Mouse (Mus musculus) midbrain, embryonic 11.5 days (tissue): ENCODE measurements around the gene Ece2. TPM values are rescaled to one million over a fixed set of nuclear protein-coding genes. Genes with fewer than 3 reads are reported as not detected.

Source experiments
- ATAC-seq: fragments of 200-750 bp; cut with Nextera tagmentation; 2 replicates; pipeline ENCODE4 v1.8.0; 2017; ENCODE audit warnings: moderate TSS enrichment, moderate library complexity; ENCODE audit not compliant: low FRiP score
- DNase-seq: peaks from one replicate; pipeline ENCODE4 v3.0.0; 2015; ENCODE audit warnings: low spot score; ENCODE audit errors: missing footprints
- H3K27ac ChIP-seq: fragments of 300-500 bp; sonication (generic); 2 replicates; pipeline ENCODE4 v1.5.1; 2014; ENCODE audit warnings: low read depth, low read length
- H3K27me3 ChIP-seq: fragments of 300-500 bp; sonication (generic); 2 replicates; pipeline ENCODE4 v1.6.1; 2014; ENCODE audit warnings: mild to moderate bottlenecking, low read length, moderate library complexity, mixed read lengths; ENCODE audit not compliant: control insufficient read depth, insufficient read depth
- H3K36me3 ChIP-seq: fragments of 300-500 bp; sonication (generic); 2 replicates; pipeline ENCODE4 v1.6.1; 2014; ENCODE audit warnings: mild to moderate bottlenecking, low read length, moderate library complexity, mixed read lengths; ENCODE audit not compliant: control insufficient read depth, insufficient read depth
- H3K4me1 ChIP-seq: fragments of 300-500 bp; sonication (generic); 2 replicates; pipeline ENCODE4 v1.6.1; 2014; ENCODE audit warnings: low read length; ENCODE audit not compliant: control insufficient read depth, insufficient read depth
- H3K4me2 ChIP-seq: fragments of 300-500 bp; sonication (generic); 2 replicates; pipeline ENCODE4 v1.6.1; 2014; ENCODE audit warnings: mild to moderate bottlenecking, moderate library complexity
- H3K4me3 ChIP-seq: fragments of 300-500 bp; sonication (generic); 2 replicates; pipeline ENCODE4 v1.5.1; 2014; ENCODE audit warnings: low read depth, low read length
- H3K9ac ChIP-seq: fragments of 300-500 bp; sonication (generic); 2 replicates; pipeline ENCODE4 v1.6.1; 2014; ENCODE audit warnings: low read length
- H3K9me3 ChIP-seq: fragments of 300-500 bp; sonication (generic); 2 replicates; pipeline ENCODE4 v1.6.1; 2016; ENCODE audit warnings: low read length; ENCODE audit not compliant: control insufficient read depth
- WGBS: fragments of 180-500 bp; shearing (Covaris S2); extraction: QIAGEN DNeasy Blood & Tissue Kit; methylation state at CpG from one replicate; pipeline ENCODE4 v1.1.7; 2014; 5-methylcytosine and 5-hydroxymethylcytosine counted together
- polyA plus RNA-seq: library from polyadenylated mRNA; unstranded; fragments of >200 nt; fragmentation: Nextera tagmentation; extraction: Ambion mirVana; gene quantifications from 2 replicates; pipeline ENCODE4 v1.2.1, GENCODE M21; 2014

Ece2 gene
- polyA plus RNA-seq, 1 experiment from 2014 or later, result 4.0 TPM

- WGBS, result 81% methylated on average over 5 of the region's 5 CpGs
- H3K36me3 ChIP-seq, result peaks cover under 1% of the 10 kb centered on the region; the same call in 1 of the 2 replicates
Measured at GRCm38 (mm10) chr16:20600511-20600910, 29.1 kb upstream of the Ece2 start.

DNA sequence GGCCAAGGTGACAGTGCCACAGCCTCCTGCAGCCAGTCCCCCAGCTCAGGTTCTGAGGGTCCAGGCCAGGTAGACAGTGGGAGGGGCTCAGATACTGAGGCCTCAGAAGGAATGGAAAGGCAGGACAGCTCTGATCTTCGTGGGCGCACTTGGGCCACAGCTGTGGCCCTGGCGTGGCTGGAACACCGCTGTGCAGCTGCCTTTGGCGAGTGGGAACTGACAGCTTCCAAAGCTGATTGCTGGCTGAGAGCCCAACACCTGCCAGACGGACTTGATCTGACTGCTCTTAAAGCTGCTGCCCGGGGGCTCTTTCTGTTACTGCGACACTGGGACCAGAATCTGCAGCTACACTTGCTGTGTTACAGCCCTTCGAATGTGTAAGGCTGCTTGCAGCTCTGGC, 24.9 kb upstream of the Ece2 start:
- ATAC-seq (no peak), DNase-seq (no peak)
- H3K27ac ChIP-seq, result no peak overlapping the region
- peaks cover 7% of the 10 kb centered on the region; the same call in 1 of the 2 replicates for H3K36me3 ChIP-seq
- H3K4me2 ChIP-seq, result no peak overlapping the region
- no peaks in the 10 kb centered on the region for H3K9me3 ChIP-seq
- 86% methylated on average over 9 of the region's 9 CpGs for WGBS
- H3K4me1 ChIP-seq, result 0 out of 2 replicates have a peak, but pooled peaks cover 2% of the 10 kb centered on the region
- H3K9ac ChIP-seq, result no peak overlapping the region
- no peak overlapping the region for H3K4me3 ChIP-seq
- no peaks in the 10 kb centered on the region for H3K27me3 ChIP-seq

More at GRCm38 (mm10) chr16:20600511-20600910, 29.1 kb upstream of the Ece2 start:
- no peaks in the 10 kb centered on the region for H3K4me1 ChIP-seq
- H3K9me3 ChIP-seq, result no peaks in the 10 kb centered on the region
- H3K27ac ChIP-seq, result no peak overlapping the region
- H3K4me3 ChIP-seq, result no peak overlapping the region
- no peak for ATAC-seq
- H3K9ac ChIP-seq, result no peak overlapping the region
- no peaks in the 10 kb centered on the region for H3K27me3 ChIP-seq
- DNase-seq, result no peak
- no peak overlapping the region for H3K4me2 ChIP-seq

- Histone ChIP-seq H3K36me3 (peaks cover 5% of the 10 kb centered on the region; the same call in 1 of the 2 replicates), H3K9ac (peak overlapping the region; percentile 95), H3K4me2 (peak overlapping the region; percentile 91), H3K4me1 (peaks cover 7% of the 10 kb centered on the region; the same call in 1 of the 2 replicates), H3K9me3 (no peaks in the 10 kb centered on the region), H3K4me3 (peak overlapping the region; percentile 81), H3K27ac (peak overlapping the region; percentile 78), H3K27me3 (no peaks in the 10 kb centered on the region)
- ATAC-seq (peak; percentile 69), DNase-seq (peak; percentile 98)
- WGBS, result under 1% methylated on average over 28 of the region's 28 CpGs
Measured at GRCm38 (mm10) chr16:20610501-20611356, 18.9 kb upstream of the Ece2 start.

DNA sequence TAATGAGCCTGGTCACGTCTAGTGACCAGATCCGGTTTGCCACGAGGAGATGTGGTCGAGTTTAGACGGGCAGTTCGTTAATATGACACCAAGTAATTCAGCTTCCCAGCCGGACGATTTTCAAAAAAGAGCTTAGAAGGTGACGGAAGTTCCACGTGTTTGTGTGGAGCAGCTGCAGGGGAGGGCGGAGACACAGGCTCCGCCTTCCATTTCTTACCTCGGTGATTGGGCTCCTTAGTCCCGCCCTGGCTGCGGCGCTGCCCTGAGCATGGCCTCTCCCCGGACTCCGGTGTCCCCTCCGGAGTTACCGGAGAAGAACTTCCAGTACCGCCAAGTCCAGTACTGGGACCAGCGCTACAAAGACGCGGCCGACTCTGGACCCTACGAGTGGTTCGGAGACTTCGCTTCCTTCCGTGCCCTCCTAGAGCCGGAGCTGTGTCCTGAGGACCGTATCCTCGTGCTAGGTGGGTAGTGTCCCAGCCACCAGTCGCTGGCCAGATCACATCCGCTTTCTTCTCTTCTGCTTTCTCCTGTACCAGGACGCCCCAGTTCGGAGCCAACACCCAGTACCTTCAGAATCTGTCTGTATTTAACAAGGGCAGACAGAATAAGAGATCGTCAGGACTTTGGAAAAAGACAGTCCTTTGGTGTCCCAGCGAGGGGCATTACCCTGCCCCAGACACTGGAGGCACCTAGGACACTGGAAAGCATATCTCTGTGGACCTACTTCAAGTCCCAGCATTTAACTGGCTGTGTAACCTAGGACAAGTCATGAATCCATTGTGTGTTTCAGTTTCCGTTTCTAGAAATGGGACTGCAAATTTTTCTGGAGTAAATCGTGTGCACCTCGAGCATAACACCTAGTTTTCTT, 18.0 kb upstream of the Ece2 start, which contains the start of the genes Eef1akmt4, Gm49333 and Alg3:
Gene Eef1akmt4 (plus strand): TSS at position 237 of the 871 bp plus-strand sequence.
Gene Gm49333 (plus strand): TSS at position 254 of the 871 bp plus-strand sequence.
Gene Alg3 (minus strand): TSS at position 379 of the 871 bp plus-strand sequence.
- Histone ChIP-seq H3K9ac (peak within 1 kb of the TSS; percentile 95), H3K4me2 (peak within 1 kb of the TSS; percentile 91), H3K27ac (peak within 1 kb of the TSS; percentile 78), H3K36me3 (peaks cover 2% of the 10 kb centered on the region; the same call in 1 of the 2 replicates), H3K27me3 (no peaks in the 10 kb centered on the region), H3K9me3 (no peaks in the 10 kb centered on the region), H3K4me3 (peak within 1 kb of the TSS; percentile 81), H3K4me1 (peaks cover 7% of the 10 kb centered on the region; the same call in 1 of the 2 replicates)
- WGBS, result 2% methylated on average over 41 of the region's 41 CpGs
- peak; percentile 99 for DNase-seq
- ATAC-seq, result peak; percentile 97

- peaks cover 19% of the 10 kb centered on the region for H3K4me1 ChIP-seq
- peak overlapping the region; percentile 85 for H3K9ac ChIP-seq
- ATAC-seq (peak; percentile 52), DNase-seq (peak; percentile 93)
- peak overlapping the region; percentile 84 for H3K4me2 ChIP-seq
- no peaks in the 10 kb centered on the region; the same call in 1 of the 2 replicates for H3K36me3 ChIP-seq
- 2% methylated on average over 79 of the region's 83 CpGs for WGBS
- H3K9me3 ChIP-seq, result no peaks in the 10 kb centered on the region
- H3K27me3 ChIP-seq, result peaks cover 3% of the 10 kb centered on the region; the same call in 1 of the 2 replicates
- peak overlapping the region; percentile 22 for H3K27ac ChIP-seq
- H3K4me3 ChIP-seq, result peak overlapping the region; percentile 78
Measured at GRCm38 (mm10) chr16:20619541-20620398, 9.9 kb upstream of the Ece2 start.

DNA sequence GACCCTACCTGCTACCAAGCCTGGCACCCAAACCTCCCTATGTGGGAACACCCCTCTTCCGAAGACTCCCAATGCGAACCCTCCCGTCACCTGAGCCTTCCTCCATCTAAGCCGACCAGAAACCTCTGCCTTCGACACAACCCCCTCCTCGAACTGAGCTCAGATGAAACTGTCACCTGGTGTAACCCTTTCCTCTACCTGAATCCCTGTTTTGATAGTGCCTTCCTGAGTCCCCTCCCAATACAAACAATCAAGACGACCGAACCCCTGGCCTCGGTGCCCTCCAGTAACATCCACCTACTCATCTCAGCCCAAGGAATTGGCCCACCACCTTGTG, 9.3 kb upstream of the Ece2 start:
- Histone ChIP-seq H3K9me3 (no peaks in the 10 kb centered on the region), H3K27me3 (peaks cover 3% of the 10 kb centered on the region; the same call in 1 of the 2 replicates), H3K36me3 (no peaks in the 10 kb centered on the region; the same call in 1 of the 2 replicates), H3K27ac (no peak overlapping the region), H3K4me1 (peaks cover 19% of the 10 kb centered on the region), H3K4me3 (peak overlapping the region; percentile 78), H3K4me2 (peak overlapping the region; percentile 84), H3K9ac (peak overlapping the region; percentile 85)
- WGBS, result 0% methylated on average over 9 of the region's 9 CpGs
- DNase-seq (no peak), ATAC-seq (no peak)

- peak; percentile 20 for ATAC-seq
- Histone ChIP-seq H3K4me3 (peak overlapping the region; percentile 78), H3K27me3 (peaks cover 3% of the 10 kb centered on the region; the same call in 1 of the 2 replicates), H3K27ac (peak overlapping the region; percentile 80), H3K4me2 (peak overlapping the region; percentile 84), H3K36me3 (no peaks in the 10 kb centered on the region; the same call in 1 of the 2 replicates), H3K9me3 (no peaks in the 10 kb centered on the region), H3K4me1 (peaks cover 19% of the 10 kb centered on the region), H3K9ac (peak overlapping the region; percentile 85)
- WGBS, result under 1% methylated on average over 32 of the region's 32 CpGs
- peak; percentile 92 for DNase-seq
Measured at GRCm38 (mm10) chr16:20620751-20621190, 8.9 kb upstream of the Ece2 start.
